Mouse (Mus musculus): ENCODE results near the gene Gm9837. TPM values are rescaled to one million over a fixed set of nuclear protein-coding genes. Genes with fewer than 3 reads are reported as not detected.

Gene Gm9837
- total and polyA plus RNA-seq, 2 experiments: not detected

GRCm38 (mm10) chr11:53448529-53448928 lies 21.8 kb downstream of the Gm9837 start:
- Histone ChIP-seq H3K4me3 (ENCODE audit: insufficient read depth, low read depth, low read length) (no peak overlapping the region), H3K79me2 (ENCODE audit: control insufficient read depth, insufficient read depth, low read length) (no peaks in the 10 kb centered on the region), H3K27me3 (ENCODE audit: control insufficient read depth, insufficient read depth, low read length) (no peaks in the 10 kb centered on the region), H3K27ac (replicated peaks; ENCODE audit: insufficient read depth, low read depth, low read length) (peak overlapping the region; percentile 89), H3K36me3 (ENCODE audit: control insufficient read depth, insufficient read depth, low read length) (no peaks in the 10 kb centered on the region), H3K4me1 (ENCODE audit: control insufficient read depth, insufficient read depth, low read length) (peaks cover 45% of the 10 kb centered on the region), H3K9ac (ENCODE audit: low read depth, low read length) (no peak overlapping the region)
- TF ChIP-seq CTCF (IDR thresholded peaks at IDR 0.05; ENCODE audit: low read depth, low read length) (no peak), POLR2A (IDR thresholded peaks at IDR 0.05; ENCODE audit: extremely low read depth, insufficient read depth, low read length) (no peak)
- peak; percentile 92 for DNase-seq (ENCODE audit: extremely low read depth, low read depth, low spot score)
- WGBS: 40% methylated on average over 1 of the region's 1 CpGs

GRCm38 (mm10) chr11:53447996-53448395 lies 22.3 kb downstream of the Gm9837 start:
- TF ChIP-seq CTCF (IDR thresholded peaks at IDR 0.05; ENCODE audit: low read depth, low read length): no peak
- TF ChIP-seq POLR2A (IDR thresholded peaks at IDR 0.05; ENCODE audit: extremely low read depth, insufficient read depth, low read length): no peak
- Histone ChIP-seq H3K9ac (ENCODE audit: low read depth, low read length) (no peak overlapping the region), H3K4me3 (ENCODE audit: insufficient read depth, low read depth, low read length) (no peak overlapping the region), H3K79me2 (ENCODE audit: control insufficient read depth, insufficient read depth, low read length) (no peaks in the 10 kb centered on the region), H3K36me3 (ENCODE audit: control insufficient read depth, insufficient read depth, low read length) (no peaks in the 10 kb centered on the region), H3K27me3 (ENCODE audit: control insufficient read depth, insufficient read depth, low read length) (no peaks in the 10 kb centered on the region), H3K27ac (replicated peaks; ENCODE audit: insufficient read depth, low read depth, low read length) (peak overlapping the region; percentile 89), H3K4me1 (ENCODE audit: control insufficient read depth, insufficient read depth, low read length) (peaks cover 45% of the 10 kb centered on the region)
- DNase-seq (ENCODE audit: extremely low read depth, low read depth, low spot score): peak; percentile 80
- 28% methylated on average over 8 of the region's 8 CpGs for WGBS

- Histone ChIP-seq H3K9ac (ENCODE audit: low read depth, low read length) (no peak overlapping the region), H3K4me1 (ENCODE audit: control insufficient read depth, insufficient read depth, low read length) (peaks cover 34% of the 10 kb centered on the region), H3K79me2 (ENCODE audit: control insufficient read depth, insufficient read depth, low read length) (no peaks in the 10 kb centered on the region), H3K27me3 (ENCODE audit: control insufficient read depth, insufficient read depth, low read length) (no peaks in the 10 kb centered on the region), H3K27ac (replicated peaks; ENCODE audit: insufficient read depth, low read depth, low read length) (peak overlapping the region; percentile 19; the same call in 1 of the 2 replicates), H3K36me3 (ENCODE audit: control insufficient read depth, insufficient read depth, low read length) (no peaks in the 10 kb centered on the region), H3K4me3 (ENCODE audit: insufficient read depth, low read depth, low read length) (no peak overlapping the region)
- TF ChIP-seq POLR2A (IDR thresholded peaks at IDR 0.05; ENCODE audit: extremely low read depth, insufficient read depth, low read length): no peak
- DNase-seq (ENCODE audit: extremely low read depth, low read depth, low spot score): peak; percentile 96
- 25% methylated on average over 13 of the region's 13 CpGs for WGBS
These were observed 24.1 kb downstream of the Gm9837 start for GRCm38 (mm10) chr11:53446183-53446582.

- Histone ChIP-seq H3K9ac (ENCODE audit: low read depth, low read length) (no peak overlapping the region), H3K4me1 (ENCODE audit: control insufficient read depth, insufficient read depth, low read length) (peaks cover 28% of the 10 kb centered on the region), H3K4me3 (ENCODE audit: insufficient read depth, low read depth, low read length) (no peak overlapping the region), H3K79me2 (ENCODE audit: control insufficient read depth, insufficient read depth, low read length) (no peaks in the 10 kb centered on the region), H3K27me3 (ENCODE audit: control insufficient read depth, insufficient read depth, low read length) (no peaks in the 10 kb centered on the region), H3K36me3 (ENCODE audit: control insufficient read depth, insufficient read depth, low read length) (no peaks in the 10 kb centered on the region), H3K27ac (replicated peaks; ENCODE audit: insufficient read depth, low read depth, low read length) (0 out of 2 replicates have a peak overlapping the region, but pooled peaks have one; percentile 8)
- TF ChIP-seq POLR2A (IDR thresholded peaks at IDR 0.05; ENCODE audit: extremely low read depth, insufficient read depth, low read length): no peak
- TF ChIP-seq CTCF (IDR thresholded peaks at IDR 0.05; ENCODE audit: low read depth, low read length): no peak
- DNase-seq (ENCODE audit: extremely low read depth, low read depth, low spot score): peak; percentile 68
- WGBS: 16% methylated on average over 13 of the region's 13 CpGs
These were observed 24.7 kb downstream of the Gm9837 start for GRCm38 (mm10) chr11:53445562-53445961.

- H3K4me1 ChIP-seq (ENCODE audit: control insufficient read depth, insufficient read depth, low read length): peaks cover 14% of the 10 kb centered on the region
- H3K27me3 ChIP-seq (ENCODE audit: control insufficient read depth, insufficient read depth, low read length): no peaks in the 10 kb centered on the region
- H3K27ac ChIP-seq (replicated peaks; ENCODE audit: insufficient read depth, low read depth, low read length): no peak overlapping the region
- no peaks in the 10 kb centered on the region for H3K79me2 ChIP-seq (ENCODE audit: control insufficient read depth, insufficient read depth, low read length)
- no peak overlapping the region for H3K9ac ChIP-seq (ENCODE audit: low read depth, low read length)
- no peaks in the 10 kb centered on the region for H3K36me3 ChIP-seq (ENCODE audit: control insufficient read depth, insufficient read depth, low read length)
- H3K4me3 ChIP-seq (ENCODE audit: insufficient read depth, low read depth, low read length): no peak overlapping the region
- TF ChIP-seq CTCF (IDR thresholded peaks at IDR 0.05; ENCODE audit: low read depth, low read length): peak; percentile 62
- TF ChIP-seq POLR2A (IDR thresholded peaks at IDR 0.05; ENCODE audit: extremely low read depth, insufficient read depth, low read length): no peak
- peak; percentile 44 for DNase-seq (ENCODE audit: extremely low read depth, low read depth, low spot score)
- 17% methylated on average over 6 of the region's 6 CpGs for WGBS
These were observed 26.4 kb downstream of the Gm9837 start for GRCm38 (mm10) chr11:53443861-53444260.

- H3K27me3 ChIP-seq (ENCODE audit: control insufficient read depth, insufficient read depth, low read length): no peaks in the 10 kb centered on the region
- peaks cover 10% of the 10 kb centered on the region for H3K4me1 ChIP-seq (ENCODE audit: control insufficient read depth, insufficient read depth, low read length)
- H3K4me3 ChIP-seq (ENCODE audit: insufficient read depth, low read depth, low read length): no peak overlapping the region
- H3K9ac ChIP-seq (ENCODE audit: low read depth, low read length): no peak overlapping the region
- 52% methylated on average over 12 of the region's 12 CpGs for WGBS
- DNase-seq (ENCODE audit: extremely low read depth, low read depth, low spot score): no peak
- H3K27ac ChIP-seq (replicated peaks; ENCODE audit: insufficient read depth, low read depth, low read length): no peak overlapping the region
- TF ChIP-seq POLR2A (IDR thresholded peaks at IDR 0.05; ENCODE audit: extremely low read depth, insufficient read depth, low read length): no peak
- no peak for TF ChIP-seq CTCF (IDR thresholded peaks at IDR 0.05; ENCODE audit: low read depth, low read length)
- H3K79me2 ChIP-seq (ENCODE audit: control insufficient read depth, insufficient read depth, low read length): no peaks in the 10 kb centered on the region
- no peaks in the 10 kb centered on the region for H3K36me3 ChIP-seq (ENCODE audit: control insufficient read depth, insufficient read depth, low read length)
These were observed 28.4 kb downstream of the Gm9837 start for GRCm38 (mm10) chr11:53441921-53442320.

All from liver, adult 2 months (tissue).